Mouse (Mus musculus) Patski (cell line): ENCODE results near the gene Prelid3b. TPM values are rescaled to one million over a fixed set of nuclear protein-coding genes. Genes with fewer than 3 reads are reported as not detected.

Experiments used
- ATAC-seq: fragments of 100-300 bp; one replicate; pipeline ENCODE4 v1.8.0; 2021
- CTCF ChIA-PET: fragments of 350-600 bp; sonication (Branson Sonifier 250); formaldehyde crosslinking; loops from one replicate; lab custom pipeline; 2022; ENCODE audit warnings: inconsistent platforms; lab: Charles Lee
- POLR2A ChIA-PET: fragments of 350-600 bp; sonication (Branson Sonifier 250); formaldehyde crosslinking; loops from one replicate; lab custom pipeline; 2022; ENCODE audit warnings: antibody characterized with exemption, inconsistent platforms; lab: Charles Lee
- DNase-seq: peaks from one replicate; pipeline ENCODE4 v3.0.0-alpha.2; 2011; ENCODE audit warnings: low read depth, low spot score
- H3K27me3 ChIP-seq: fragments of 371-371 bp; one replicate; pipeline ENCODE4 v1.5.1; 2021
- CTCF ChIP-seq: fragments of 100-300 bp; IDR thresholded peaks from one replicate; pipeline ENCODE4 v1.5.1; 2021
- in situ Hi-C: fragments of 300-500 bp; cut with MboI; formaldehyde crosslinking; loops from 3 replicates; pipeline ENCODE4 v1.11.1; 2018; ENCODE audit warnings: low pct_unique_long_range_greater_than_20kb, mixed read lengths
- polyA plus RNA-seq: library from polyadenylated mRNA; unstranded; gene quantifications from one replicate; pipeline ENCODE4 v1.2.3, GENCODE M21; 2021

Prelid3b gene
- polyA plus RNA-seq, 1 experiment from 2014 or later = 95.9 TPM

- TF ChIP-seq CTCF = no peak
- CTCF ChIA-PET = interaction anchor here (1.9 kb wide), 1 partner anchor 30 kb away, joined by 5 read pairs; no protein-coding TSS in a partner anchor
- ATAC-seq (no peak), DNase-seq (no peak)
- in situ Hi-C loops = no loop called here
- no peaks in the 10 kb centered on the region for H3K27me3 ChIP-seq
- POLR2A ChIA-PET = interaction anchor here (0.6 to 1.6 kb wide), 2 partner anchors 8 to 141 kb away, joined by 5 read pairs; no protein-coding TSS in a partner anchor
Measured at GRCm38 (mm10) chr2:174428076-174428835, 44.6 kb downstream of the Prelid3b start.

GRCm38 (mm10) chr2:174426856-174427255 is 46.0 kb downstream of the Prelid3b start:
- POLR2A ChIA-PET = no interaction called here
- in situ Hi-C loops = no loop called here
- no peak for DNase-seq
- no peak for TF ChIP-seq CTCF
- no peaks in the 10 kb centered on the region for H3K27me3 ChIP-seq
- CTCF ChIA-PET = interaction anchor here (1.1 to 1.9 kb wide), 2 partner anchors 11 to 31 kb away, joined by 3 to 5 read pairs; no protein-coding TSS in a partner anchor
- no peak for ATAC-seq

GRCm38 (mm10) chr2:174424301-174425085 is 48.4 kb downstream of the Prelid3b start:
- DNase-seq (no peak), ATAC-seq (no peak)
- no peak for TF ChIP-seq CTCF
- ChIA-PET CTCF (no interaction called here), POLR2A (no interaction called here)
- in situ Hi-C loops = no loop called here
- no peaks in the 10 kb centered on the region for H3K27me3 ChIP-seq

- ATAC-seq (no peak), DNase-seq (no peak)
- ChIA-PET CTCF (interaction anchor here (1.1 kb wide), 1 partner anchor 10 kb away, joined by 3 read pairs; no protein-coding TSS in a partner anchor), POLR2A (no interaction called here)
- in situ Hi-C loops = no loop called here
- no peaks in the 10 kb centered on the region for H3K27me3 ChIP-seq
- no peak for TF ChIP-seq CTCF
Measured at GRCm38 (mm10) chr2:174421107-174421506, 51.8 kb downstream of the Prelid3b start.

GRCm38 (mm10) chr2:174415731-174416310 is 57.1 kb downstream of the Prelid3b start, which contains the start of gene Nelfcd:
Gene Nelfcd (plus strand): TSS chr2:174415804.
- peak; percentile 90 for ATAC-seq
- ChIA-PET POLR2A (no interaction called here), CTCF (interaction anchor here (1.1 kb wide), 1 partner anchor 43 kb away, joined by 3 read pairs; no protein-coding TSS in a partner anchor)
- TF ChIP-seq CTCF = no peak
- no peaks in the 10 kb centered on the region for H3K27me3 ChIP-seq
- in situ Hi-C loops = no loop called here
- peak; percentile 55 for DNase-seq

Other genes with a start within 250 kb of the Prelid3b start
- gene Gnas, start 188.8 kb downstream of the Prelid3b start, polyA plus RNA-seq = 1,008 TPM
- 152 TPM for gene Gm20721, start 126.4 kb downstream of the Prelid3b start, polyA plus RNA-seq
- 47.1 TPM for gene Nelfcd, start 57.3 kb downstream of the Prelid3b start, polyA plus RNA-seq
- 0.09 TPM for gene Ctsz, start 34.0 kb downstream of the Prelid3b start, polyA plus RNA-seq
- gene Tubb1, start 22.4 kb downstream of the Prelid3b start, polyA plus RNA-seq = not detected
- gene Atp5e, start 9.0 kb downstream of the Prelid3b start, polyA plus RNA-seq = 379 TPM
- gene Zfp831, start 170.5 kb upstream of the Prelid3b start, polyA plus RNA-seq = not detected